Mouse (Mus musculus) cerebellum, adult 2 months (tissue): ENCODE measurements around the gene Stx2. TPM values are rescaled to one million over a fixed set of nuclear protein-coding genes. Genes with fewer than 3 reads are reported as not detected.

Source experiments
- DNase-seq, 2 experiments: peaks; one replicate each; pipeline ENCODE4 v3.0.0; 2021
- H3K27ac ChIP-seq: fragments of 200-500 bp; 2 replicates; pipeline ENCODE4 v1.5.1; 2012; ENCODE audit warnings: low read length, control low read depth, inconsistent platforms; ENCODE audit not compliant: insufficient read depth
- H3K27me3 ChIP-seq: fragments of 200-500 bp; 2 replicates; pipeline ENCODE4 v1.6.1; 2012; ENCODE audit warnings: inconsistent platforms, mild to moderate bottlenecking, low read length, moderate library complexity; ENCODE audit not compliant: control insufficient read depth, insufficient read depth
- H3K4me1 ChIP-seq: fragments of 200-500 bp; 2 replicates; pipeline ENCODE4 v1.6.1; 2011; ENCODE audit warnings: low read length; ENCODE audit not compliant: control insufficient read depth, insufficient read depth
- H3K4me3 ChIP-seq: fragments of 200-500 bp; replicated peaks from 2 replicates; pipeline ENCODE3; 2011; ENCODE audit warnings: mild to moderate bottlenecking, low read depth, low read length, control low read depth; ENCODE audit not compliant: insufficient read depth
- CTCF ChIP-seq: fragments of 200-500 bp; IDR thresholded peaks from 2 replicates; pipeline ENCODE4 v1.5.1; 2011; ENCODE audit warnings: low read depth, mild to moderate bottlenecking, control low read depth, low read length, moderate library complexity, borderline replicate concordance; ENCODE audit not compliant: insufficient read depth
- POLR2A ChIP-seq: fragments of 200-500 bp; IDR thresholded peaks from 2 replicates; pipeline ENCODE4 v1.6.1; 2011; ENCODE audit warnings: low read length, control low read depth, borderline replicate concordance; ENCODE audit not compliant: insufficient read depth
- WGBS: fragments of 180-500 bp; shearing (Covaris S2); methylation state at CpG from one replicate; pipeline ENCODE4 v1.1.7; 2018; 5-methylcytosine and 5-hydroxymethylcytosine counted together
- polyA plus RNA-seq: library from polyadenylated mRNA; depleted of rRNA; stranded (reverse); fragments of >200 nt; gene quantifications from 2 replicates; pipeline ENCODE4 v1.2.3, GENCODE M21; 2012

The Stx2 gene
- polyA plus RNA-seq, 1 experiment = 21.8 TPM

- 2% methylated on average over 93 of the region's 102 CpGs for WGBS
- peak within 1 kb of the TSS; percentile 79 for H3K27ac ChIP-seq
These were observed 11.3 kb upstream of the Stx2 start, which contains the start of gene Ran for GRCm38 (mm10) chr5:129019497-129020299. Gene Ran, plus strand, starts transcription at chr5:129020069.

GRCm38 (mm10) chr5:129018782-129019489 is 10.6 kb upstream of the Stx2 start:
- H3K4me3 ChIP-seq = peak overlapping the region; percentile 61
- no peak for TF ChIP-seq POLR2A
- TF ChIP-seq CTCF = no peak
- H3K4me1 ChIP-seq = no peaks in the 10 kb centered on the region
- H3K27ac ChIP-seq = peak overlapping the region; percentile 79
- WGBS = 90% methylated on average over 13 of the region's 13 CpGs
- no peaks in the 10 kb centered on the region for H3K27me3 ChIP-seq
- DNase-seq = no peak

More at GRCm38 (mm10) chr5:129019497-129020299, 11.3 kb upstream of the Stx2 start, which contains the start of gene Ran:
- H3K4me1 ChIP-seq = no peaks in the 10 kb centered on the region
- H3K27me3 ChIP-seq = no peaks in the 10 kb centered on the region
- peak within 1 kb of the TSS; percentile 61 for H3K4me3 ChIP-seq
- TF ChIP-seq CTCF (no peak), POLR2A (peak; percentile 75)
- DNase-seq = peak; percentile 95 to 96

- H3K4me3 ChIP-seq = no peak overlapping the region
- no peaks in the 10 kb centered on the region for H3K4me1 ChIP-seq
- no peak for TF ChIP-seq CTCF
- TF ChIP-seq POLR2A = no peak
- no peaks in the 10 kb centered on the region; the same call in 1 of the 2 replicates for H3K27me3 ChIP-seq
- DNase-seq = no peak
- H3K27ac ChIP-seq = no peak overlapping the region
- WGBS = 87% methylated on average over 3 of the region's 3 CpGs
These were observed 8.0 kb upstream of the Stx2 start for GRCm38 (mm10) chr5:129016370-129016769.

GRCm38 (mm10) chr5:129015540-129015939 is 7.2 kb upstream of the Stx2 start:
- Histone ChIP-seq H3K4me3 (no peak overlapping the region), H3K27me3 (no peaks in the 10 kb centered on the region; the same call in 1 of the 2 replicates), H3K27ac (no peak overlapping the region), H3K4me1 (no peaks in the 10 kb centered on the region)
- TF ChIP-seq CTCF (no peak), POLR2A (no peak)
- WGBS = 88% methylated on average over 5 of the region's 5 CpGs
- DNase-seq = no peak

GRCm38 (mm10) chr5:129015020-129015419 is 6.6 kb upstream of the Stx2 start:
- H3K4me1 ChIP-seq = no peaks in the 10 kb centered on the region
- 82% methylated on average over 3 of the region's 3 CpGs for WGBS
- no peak for DNase-seq
- TF ChIP-seq CTCF (no peak), POLR2A (no peak)
- no peaks in the 10 kb centered on the region; the same call in 1 of the 2 replicates for H3K27me3 ChIP-seq
- no peak overlapping the region for H3K27ac ChIP-seq
- no peak overlapping the region for H3K4me3 ChIP-seq

- TF ChIP-seq CTCF = no peak
- no peak for TF ChIP-seq POLR2A
- Histone ChIP-seq H3K27me3 (no peaks in the 10 kb centered on the region; the same call in 1 of the 2 replicates), H3K27ac (no peak overlapping the region), H3K4me3 (no peak overlapping the region), H3K4me1 (no peaks in the 10 kb centered on the region)
- DNase-seq = no peak
- 83% methylated on average over 2 of the region's 2 CpGs for WGBS
These were observed 2.6 kb upstream of the Stx2 start for GRCm38 (mm10) chr5:129010937-129011336.

- Histone ChIP-seq H3K4me1 (no peaks in the 10 kb centered on the region), H3K27ac (no peak overlapping the region), H3K4me3 (no peak overlapping the region), H3K27me3 (no peaks in the 10 kb centered on the region; the same call in 1 of the 2 replicates)
- no peak for DNase-seq
- 70% methylated on average over 3 of the region's 3 CpGs for WGBS
- TF ChIP-seq CTCF = no peak
These were observed 1.2 kb upstream of the Stx2 start for GRCm38 (mm10) chr5:129009577-129009976.
